Mouse (Mus musculus) heart, adult 18-20 months (tissue): ENCODE measurements around the gene Timm10b. TPM values are rescaled to one million over a fixed set of nuclear protein-coding genes. Genes with fewer than 3 reads are reported as not detected.

Source experiments
- DNase-seq, 2 experiments: peaks; one replicate each; pipeline ENCODE4 v3.0.0; 2021 to 2022; ENCODE audit warnings: mixed read lengths in 1 of 2
- long read RNA-seq, 2 experiments: library from polyadenylated mRNA; stranded (forward); transcript quantifications; one replicate each; pipeline ENCODE4 v2.0.0; 2021
- total RNA-seq, 2 experiments: library from RNA; stranded (reverse); gene quantifications; 2 replicates each; pipeline ENCODE4 v1.2.3; 2021

Gene Timm10b
- total RNA-seq: 10 to 100 TPM; 77.9 to 82.3 TPM
- long read RNA-seq, experiment 1, transcript Timm10b-210 (2 exons, 373 nt): minor isoform, 6 of 73 reads
- long read RNA-seq, experiment 1, transcript Timm10b-203 (3 exons, 3,273 nt): major isoform, 36 of 73 reads
- long read RNA-seq, experiment 1, transcript Timm10b-211 (4 exons, 529 nt): minor isoform, 10 of 73 reads
- long read RNA-seq, experiment 1, transcript Timm10b-201 (4 exons, 694 nt): minor isoform, 9 of 73 reads
- long read RNA-seq, experiment 1, partial matches to known transcripts: 1 of 73 reads
- long read RNA-seq, experiment 1, other reads (novel, unspliced or antisense): 7 of 73 reads
- long read RNA-seq, experiment 2, transcript Timm10b-201 (4 exons, 694 nt): minor isoform, 6 of 55 reads
- long read RNA-seq, experiment 2, transcript Timm10b-203 (3 exons, 3,273 nt): major isoform, 34 of 55 reads
- long read RNA-seq, experiment 2, transcript Timm10b-211 (4 exons, 529 nt): minor isoform, 5 of 55 reads
- long read RNA-seq, experiment 2, transcript Timm10b-210 (2 exons, 373 nt): minor isoform, 7 of 55 reads
- long read RNA-seq, experiment 2, partial matches to known transcripts: 0 of 55 reads
- long read RNA-seq, experiment 2, other reads (novel, unspliced or antisense): 2 of 55 reads

- DNase-seq: no peak
These were observed at the start of gene Timm10b for GRCm38 (mm10) chr7:105639756-105640155. TSS of gene Timm10b (plus strand) at chr7:105640056.

- no peak for DNase-seq
These were observed 49.8 kb upstream of the Timm10b start for GRCm38 (mm10) chr7:105590097-105590496.

- DNase-seq: peak; percentile 75 to 87
These were observed 36.8 kb upstream of the Timm10b start for GRCm38 (mm10) chr7:105602860-105603623.

DNA sequence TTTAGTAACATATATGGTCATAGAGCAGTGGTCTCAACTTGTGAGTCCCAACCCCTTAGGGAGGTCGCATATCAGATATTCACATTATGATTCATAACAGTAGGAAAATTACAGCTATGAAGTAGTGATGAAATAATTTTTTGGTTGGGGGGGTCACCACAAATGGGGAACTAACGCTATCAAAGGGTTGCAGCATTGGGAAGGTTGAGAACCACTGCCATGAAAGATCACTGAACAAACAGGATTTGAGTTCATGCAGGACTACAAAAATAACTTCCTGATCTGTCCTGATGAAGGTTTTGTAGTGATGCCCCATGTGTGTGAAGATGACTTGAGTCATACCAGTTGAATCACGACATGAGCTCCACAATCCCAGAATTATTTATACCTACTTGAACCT lies 31.4 kb upstream of the Timm10b start:
- no peak for DNase-seq

DNA sequence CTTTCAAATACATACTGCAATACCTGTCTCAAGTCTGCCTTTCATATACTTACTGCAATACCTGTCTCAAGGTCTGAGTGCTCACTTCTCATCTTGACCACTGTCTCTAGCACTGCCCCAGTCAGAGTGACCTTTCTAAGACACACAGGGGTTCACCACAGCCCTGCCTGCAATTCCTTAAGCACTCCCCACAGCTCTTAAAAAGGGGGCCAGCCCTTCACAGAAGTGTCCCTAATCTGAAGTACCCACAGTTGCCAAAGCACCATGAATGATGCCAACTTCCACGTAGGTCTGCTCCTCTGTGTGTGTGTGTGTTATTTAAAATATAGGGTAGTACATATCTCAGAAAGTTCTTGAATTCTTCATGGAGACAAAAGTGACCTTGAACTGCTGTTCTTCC lies 28.1 kb upstream of the Timm10b start:
- DNase-seq: no peak

GRCm38 (mm10) chr7:105614400-105614799 lies 25.5 kb upstream of the Timm10b start:
- no peak for DNase-seq

- DNase-seq: no peak
These were observed 24.1 kb upstream of the Timm10b start for GRCm38 (mm10) chr7:105615720-105616119.

DNA sequence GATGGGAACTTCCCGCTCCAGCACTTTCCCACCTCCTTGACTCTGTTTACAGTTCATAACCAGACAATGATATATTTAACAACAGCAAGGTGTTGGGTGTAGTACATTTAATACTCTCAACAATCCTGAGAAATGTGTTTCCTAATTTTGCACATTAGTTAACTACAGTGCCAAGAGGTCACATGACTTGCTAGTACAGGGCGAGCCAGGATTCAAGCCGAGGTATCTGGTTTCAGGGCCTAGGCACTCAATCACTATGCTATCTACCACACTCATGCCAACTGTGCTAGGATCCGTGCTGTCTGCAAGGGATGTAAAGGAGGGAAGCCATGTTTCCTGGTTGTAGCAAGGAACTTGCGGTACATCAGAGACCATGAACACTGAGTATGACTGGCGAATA lies 23.3 kb upstream of the Timm10b start:
- peak; percentile 36 to 58 for DNase-seq

DNA sequence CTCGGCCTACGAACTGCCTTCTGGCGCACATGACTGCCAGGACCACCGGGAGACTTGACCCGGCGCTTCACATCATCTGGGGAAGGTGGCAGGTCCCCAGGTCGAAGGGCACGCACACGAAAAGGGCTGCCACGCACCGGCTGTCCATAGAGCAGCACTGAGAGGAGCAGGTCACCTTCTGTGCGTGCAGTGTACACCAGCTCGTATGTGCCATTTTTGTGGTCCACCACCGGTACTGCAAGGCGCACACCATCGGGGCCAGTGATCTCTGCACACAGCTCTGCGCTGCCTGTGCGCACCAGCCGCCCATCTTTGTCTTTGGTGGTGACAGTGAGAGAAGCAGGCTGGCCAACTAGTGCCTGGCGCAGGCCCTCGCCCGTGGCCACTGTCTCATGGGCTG lies 22.0 kb upstream of the Timm10b start:
- DNase-seq: no peak

GRCm38 (mm10) chr7:105619701-105620100 lies 20.2 kb upstream of the Timm10b start:
- no peak for DNase-seq

- no peak for DNase-seq
These were observed 18.8 kb upstream of the Timm10b start for GRCm38 (mm10) chr7:105621053-105621452.

DNA sequence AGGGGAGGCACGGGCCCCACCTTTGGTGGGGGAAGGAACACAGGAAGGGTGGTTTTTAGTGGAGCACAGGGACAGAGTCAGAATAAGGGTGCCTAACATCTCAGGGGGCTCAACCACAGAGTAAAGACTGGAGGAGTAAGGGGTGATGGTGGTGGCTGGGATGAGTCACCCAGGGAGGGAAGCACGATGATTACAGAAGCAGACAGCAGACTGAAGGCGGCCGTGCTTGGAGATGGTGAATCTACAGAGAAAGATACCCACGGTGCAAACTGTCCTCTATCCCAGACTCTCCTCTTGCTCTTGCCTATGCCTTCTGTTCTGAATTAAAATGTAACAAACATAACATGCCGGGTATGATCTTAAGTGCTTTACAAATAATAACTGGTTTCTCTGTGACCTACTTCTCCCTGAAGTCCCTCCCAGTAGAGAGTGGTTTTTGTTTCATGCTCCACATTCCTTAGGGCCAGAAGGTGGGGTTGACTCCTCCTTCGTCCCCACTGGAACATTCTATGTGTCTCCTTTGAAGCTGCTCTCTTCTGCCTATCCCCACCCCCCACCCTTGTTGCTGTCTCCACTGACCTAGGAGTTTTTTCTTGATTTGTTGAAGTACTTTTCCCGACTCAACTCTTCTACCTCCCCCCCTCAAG lies 18.1 kb upstream of the Timm10b start:
- DNase-seq: no peak

DNA sequence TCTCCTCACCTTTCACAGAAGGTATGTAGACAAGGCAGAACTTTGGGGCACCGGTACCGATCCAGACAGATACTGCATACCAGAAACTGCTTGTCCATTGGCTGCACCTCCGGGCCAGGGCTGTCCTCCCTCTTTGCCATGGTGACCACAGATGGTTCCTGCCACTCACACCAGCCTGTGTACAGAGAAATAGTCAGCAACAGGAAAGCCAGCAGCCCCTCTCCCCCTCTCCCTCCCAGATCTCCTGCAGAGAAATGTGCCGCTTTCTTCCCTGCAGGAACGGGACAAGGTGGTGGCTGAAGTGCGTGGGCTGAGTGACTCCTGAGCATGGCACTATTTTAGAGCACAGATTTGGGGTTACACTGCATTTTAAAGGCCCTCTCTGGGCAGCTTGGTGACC lies 14.5 kb upstream of the Timm10b start:
- no peak for DNase-seq

GRCm38 (mm10) chr7:105628633-105629032 lies 11.2 kb upstream of the Timm10b start:
- peak; percentile 82 to 93 for DNase-seq

DNA sequence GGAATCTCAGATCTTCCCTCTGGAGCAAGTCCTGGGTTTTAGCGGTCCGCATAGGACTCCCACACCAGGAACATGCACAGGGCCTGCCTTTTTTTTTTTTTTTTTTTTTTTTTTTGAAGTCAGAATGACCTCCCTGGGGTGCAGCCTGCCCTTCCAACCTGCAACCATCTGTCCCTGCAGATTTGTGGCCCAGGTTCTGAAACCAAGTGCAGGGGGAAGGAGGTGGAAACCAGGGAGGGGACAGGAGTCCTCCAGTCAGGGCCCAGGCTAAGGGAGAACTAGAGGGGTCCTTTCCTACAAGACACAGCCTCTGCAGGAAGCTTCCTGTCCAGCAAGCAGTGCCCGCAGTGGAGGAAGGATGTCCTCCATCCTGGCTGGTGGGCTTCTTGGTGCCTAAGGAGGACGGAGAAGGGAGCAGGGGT lies 7.3 kb upstream of the Timm10b start:
- peak; percentile 21 to 46 for DNase-seq

DNA sequence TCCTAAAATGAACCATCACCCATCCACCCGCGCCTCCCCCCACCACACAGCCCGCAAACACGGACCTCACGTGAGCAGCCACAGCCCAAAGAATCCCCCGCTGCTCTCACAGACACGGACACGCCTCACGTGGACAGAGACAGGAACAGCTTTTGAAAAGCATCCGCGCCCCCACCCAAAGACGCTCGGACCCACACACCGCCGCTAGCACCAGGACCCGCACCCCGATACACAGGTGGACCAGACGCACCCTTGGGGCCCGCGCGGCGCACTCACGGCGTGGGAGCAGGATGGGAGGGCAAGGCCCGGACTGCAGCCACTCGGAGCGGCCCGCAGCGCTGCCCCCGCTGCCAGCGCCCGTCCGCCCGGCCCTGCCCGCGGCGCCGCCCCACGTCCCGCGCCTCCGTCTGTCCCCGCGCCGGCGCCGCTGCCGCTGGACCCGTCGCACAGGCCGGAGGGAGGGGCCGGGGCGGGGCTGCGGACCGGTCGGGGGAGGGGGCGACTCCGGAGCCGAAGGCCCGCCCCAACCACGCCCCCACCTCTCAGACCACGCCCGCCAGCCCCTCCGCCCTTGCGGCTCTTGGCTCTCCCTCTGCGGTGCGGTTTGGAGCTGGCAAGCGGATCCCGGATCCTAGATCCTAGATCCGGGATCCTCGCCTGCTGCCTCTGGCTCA lies 6.6 kb upstream of the Timm10b start, which contains the start of gene Trim3:
Trim3 (minus strand) TSS at position 445 of the 674 bp plus-strand sequence.
- peak; percentile 94 for DNase-seq

DNA sequence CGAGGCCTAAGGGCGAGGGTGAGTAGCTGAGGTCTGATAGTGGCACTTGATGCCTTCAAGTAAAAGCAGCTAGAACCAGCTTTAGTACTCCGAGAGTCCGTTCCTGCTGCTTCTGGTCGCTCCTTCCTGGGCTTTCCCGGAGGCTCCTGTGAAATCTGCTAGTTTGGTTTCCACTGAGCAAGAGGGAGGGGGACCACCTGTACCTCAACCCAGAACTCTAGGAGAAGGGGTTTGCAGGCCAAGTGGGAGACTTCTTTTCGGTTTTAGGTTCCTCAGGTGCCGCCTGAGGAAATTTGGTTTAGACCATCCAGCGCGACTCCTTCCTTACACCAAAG lies 6.1 kb upstream of the Timm10b start:
- no peak for DNase-seq

DNA sequence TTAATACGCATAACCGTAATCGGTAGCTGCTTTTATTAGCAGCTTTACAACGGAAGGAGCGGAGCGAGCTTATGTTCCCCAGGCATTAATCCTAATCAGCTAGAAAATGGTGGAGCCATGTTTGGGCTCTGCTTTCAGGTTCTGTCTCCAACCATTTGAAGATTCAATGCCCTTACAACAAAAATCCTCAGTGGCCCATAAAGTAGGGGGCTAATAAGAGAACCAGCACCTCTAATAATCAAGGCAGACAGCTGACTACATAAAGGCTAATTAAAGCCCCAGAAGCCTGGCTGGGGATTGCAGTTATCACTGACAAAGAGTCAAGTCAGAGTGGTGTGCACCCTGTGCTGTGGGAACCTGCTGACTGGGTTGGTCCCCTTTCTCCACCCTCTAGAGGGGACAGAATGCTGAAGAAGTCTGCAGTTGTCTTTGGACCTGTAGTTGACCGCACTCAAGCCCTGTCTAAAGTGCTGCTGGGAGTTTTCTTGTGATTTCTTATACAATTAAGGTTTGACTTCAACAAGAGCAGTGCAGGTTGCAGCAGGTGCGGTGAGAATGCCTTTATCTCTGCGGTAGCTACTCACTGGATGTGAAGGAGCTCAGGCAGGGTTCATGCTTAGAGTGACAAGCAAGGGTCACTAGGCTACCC lies 5.5 kb upstream of the Timm10b start:
- DNase-seq: no peak

- peak in 1 of 2 experiments; percentile 39 for DNase-seq
These were observed 4.1 kb upstream of the Timm10b start for GRCm38 (mm10) chr7:105635726-105636125.

DNA sequence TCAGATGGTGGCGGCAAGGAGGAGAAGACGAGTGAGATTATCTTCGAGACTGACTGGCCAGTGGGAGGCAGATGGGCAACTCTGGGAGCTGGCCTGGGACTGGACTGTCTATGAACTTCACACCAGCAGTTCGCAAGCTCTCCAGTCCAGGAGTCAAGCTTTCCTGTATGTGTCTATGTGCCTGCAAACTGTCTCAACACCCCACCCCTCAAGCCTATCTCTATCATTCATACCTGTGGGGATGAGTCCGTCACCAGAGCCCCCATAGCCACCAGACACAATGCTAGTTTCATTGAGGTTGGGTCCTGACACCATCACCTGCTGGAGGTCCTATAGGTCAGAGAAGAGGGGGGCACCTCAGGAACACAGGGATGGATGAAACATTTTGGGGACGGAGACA lies 1.1 kb upstream of the Timm10b start:
- no peak for DNase-seq

- DNase-seq: no peak
These were observed 552 bp upstream of the Timm10b start for GRCm38 (mm10) chr7:105639304-105639703.
